Mouse (Mus musculus) liver, postnatal 0 days (tissue): Measurements from ENCODE around the gene Amz1.
A peak's percentile ranks its signal among the peaks of the same experiment; 100 is the strongest.

Experiments used
- CTCF ChIP-seq: sonication (generic); IDR thresholded peaks from 2 replicates; pipeline ENCODE4 v1.5.1; 2016; ENCODE audit warnings: antibody characterized with exemption, low read depth
- EP300 ChIP-seq: IDR thresholded peaks from 2 replicates; pipeline ENCODE4 v1.6.1; 2016; ENCODE audit warnings: antibody characterized with exemption, low read depth, mild to moderate bottlenecking

GRCm38 (mm10) chr5:140743706-140744131, 19.8 kb downstream of the Amz1 start:
- TF ChIP-seq CTCF (peak; percentile 32), EP300 (no peak)
